Mouse (Mus musculus): ENCODE measurements around the gene Tulp4.

Gene Tulp4

GRCm38 (mm10) chr17:6125441-6125840 lies 19.2 kb downstream of the Tulp4 start:
- no peak for DNase-seq

DNA sequence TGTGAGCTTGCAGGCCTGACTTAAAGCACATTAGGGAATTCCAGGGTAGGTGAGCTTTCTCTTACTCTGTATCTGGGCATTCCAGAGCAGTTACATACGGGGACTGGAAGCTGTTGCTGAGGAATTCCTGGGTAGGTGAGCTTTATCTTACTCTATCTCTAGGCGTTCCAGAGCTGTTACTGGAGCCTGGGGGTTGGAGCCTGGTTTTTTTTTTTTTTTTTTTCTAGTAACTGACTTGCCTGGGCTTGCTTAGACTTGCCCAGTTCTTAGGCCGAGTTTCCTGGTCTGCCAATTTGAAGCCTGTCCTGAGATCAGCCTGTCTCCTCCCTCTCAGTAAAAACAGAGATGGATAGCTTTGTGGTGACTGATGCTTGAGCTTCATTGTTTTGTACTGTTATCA lies 21.8 kb downstream of the Tulp4 start:
- DNase-seq, result no peak

GRCm38 (mm10) chr17:6129361-6129760 lies 23.1 kb downstream of the Tulp4 start:
- DNase-seq, result peak; percentile 51

DNA sequence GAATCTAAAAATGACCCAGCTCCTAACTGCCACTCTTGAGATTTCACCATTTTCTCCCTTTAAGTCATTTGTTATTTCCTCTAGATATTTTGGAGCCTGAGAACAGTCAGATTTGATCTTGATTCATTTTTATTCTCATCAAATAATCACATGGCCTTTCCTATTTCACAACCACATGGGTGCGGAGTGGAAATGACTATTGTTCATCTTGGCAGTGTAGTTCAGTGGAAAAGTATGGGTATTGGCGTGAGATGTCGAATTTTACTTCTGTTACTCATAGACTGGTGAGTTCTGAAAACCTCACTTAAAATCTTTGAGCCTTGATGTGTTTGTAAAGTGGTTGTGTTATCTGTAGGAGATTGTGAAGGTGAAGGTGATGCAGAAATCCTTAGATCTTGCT lies 24.8 kb downstream of the Tulp4 start:
- no peak for DNase-seq

DNA sequence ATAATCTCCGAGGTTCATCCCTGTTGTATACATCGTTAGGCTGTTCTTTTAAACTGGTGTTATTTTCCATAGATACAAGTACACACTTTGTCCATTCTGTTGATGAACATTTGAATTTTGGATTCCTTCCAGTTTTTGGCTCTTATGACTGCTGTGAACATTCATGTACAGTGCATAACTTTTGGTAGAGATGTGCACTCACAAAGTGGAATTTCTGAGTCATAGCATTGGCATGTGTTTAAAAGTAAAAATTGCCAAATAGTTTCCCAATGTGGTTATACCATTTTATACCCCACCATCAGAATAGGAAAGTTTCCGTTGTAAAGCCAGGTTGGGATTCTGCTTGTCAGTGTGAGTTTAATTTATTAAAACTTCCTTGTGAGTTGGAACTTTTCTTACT lies 34.6 kb downstream of the Tulp4 start:
- DNase-seq, result no peak

DNA sequence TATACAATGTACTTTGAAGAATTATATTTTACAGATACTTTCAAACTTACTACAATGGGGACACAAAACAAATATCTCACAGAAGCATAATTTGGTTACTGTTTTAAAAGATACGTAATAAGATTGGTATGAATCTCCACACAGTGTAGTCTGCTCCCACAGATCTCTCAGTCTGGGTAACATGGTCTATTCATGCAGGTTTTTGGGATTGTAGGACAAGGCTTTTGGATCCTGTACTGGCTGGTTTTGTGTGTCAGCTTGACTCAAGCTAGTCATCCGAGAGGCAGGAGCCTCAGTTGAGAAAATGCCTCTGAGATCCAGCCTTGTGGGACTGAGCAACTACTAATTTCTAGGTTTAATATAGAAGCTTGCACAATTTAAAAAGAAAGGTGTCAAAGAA lies 35.1 kb downstream of the Tulp4 start:
- DNase-seq, result no peak

- DNase-seq, result no peak
Observed at GRCm38 (mm10) chr17:6145244-6145643, 39.0 kb downstream of the Tulp4 start.

GRCm38 (mm10) chr17:6152941-6153340 lies 46.7 kb downstream of the Tulp4 start:
- DNase-seq, result no peak

- no peak for DNase-seq
Observed at GRCm38 (mm10) chr17:6153581-6153980, 47.3 kb downstream of the Tulp4 start.

- DNase-seq, result no peak
Observed at GRCm38 (mm10) chr17:6154366-6154765, 48.1 kb downstream of the Tulp4 start.

GRCm38 (mm10) chr17:6160495-6160894 lies 54.3 kb downstream of the Tulp4 start:
- DNase-seq, result no peak

- no peak for DNase-seq
Observed at GRCm38 (mm10) chr17:6161916-6162315, 55.7 kb downstream of the Tulp4 start.

- no peak for DNase-seq
Observed at GRCm38 (mm10) chr17:6162761-6163160, 56.5 kb downstream of the Tulp4 start.

DNA sequence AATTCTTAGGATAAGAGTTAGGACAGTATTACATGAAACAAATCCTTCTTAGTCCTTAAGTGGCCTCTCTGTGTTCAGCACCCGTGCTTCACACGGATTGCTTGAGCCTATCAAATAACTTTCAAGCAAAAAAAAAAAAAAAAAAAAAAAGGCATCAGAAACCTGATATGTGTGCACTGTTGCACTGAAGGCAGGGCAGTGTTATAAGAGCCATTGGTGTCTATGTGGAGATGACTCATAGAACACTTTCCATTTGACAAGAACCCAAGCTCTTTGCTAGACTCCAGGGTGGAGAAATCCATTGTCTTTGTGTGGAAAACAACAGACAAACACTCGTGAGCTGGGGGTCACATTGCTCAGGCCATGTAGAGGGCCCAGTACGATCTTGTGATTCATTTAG lies 58.7 kb downstream of the Tulp4 start:
- DNase-seq, result no peak

- DNase-seq, result no peak
Observed at GRCm38 (mm10) chr17:6172440-6172839, 66.2 kb downstream of the Tulp4 start.

DNA sequence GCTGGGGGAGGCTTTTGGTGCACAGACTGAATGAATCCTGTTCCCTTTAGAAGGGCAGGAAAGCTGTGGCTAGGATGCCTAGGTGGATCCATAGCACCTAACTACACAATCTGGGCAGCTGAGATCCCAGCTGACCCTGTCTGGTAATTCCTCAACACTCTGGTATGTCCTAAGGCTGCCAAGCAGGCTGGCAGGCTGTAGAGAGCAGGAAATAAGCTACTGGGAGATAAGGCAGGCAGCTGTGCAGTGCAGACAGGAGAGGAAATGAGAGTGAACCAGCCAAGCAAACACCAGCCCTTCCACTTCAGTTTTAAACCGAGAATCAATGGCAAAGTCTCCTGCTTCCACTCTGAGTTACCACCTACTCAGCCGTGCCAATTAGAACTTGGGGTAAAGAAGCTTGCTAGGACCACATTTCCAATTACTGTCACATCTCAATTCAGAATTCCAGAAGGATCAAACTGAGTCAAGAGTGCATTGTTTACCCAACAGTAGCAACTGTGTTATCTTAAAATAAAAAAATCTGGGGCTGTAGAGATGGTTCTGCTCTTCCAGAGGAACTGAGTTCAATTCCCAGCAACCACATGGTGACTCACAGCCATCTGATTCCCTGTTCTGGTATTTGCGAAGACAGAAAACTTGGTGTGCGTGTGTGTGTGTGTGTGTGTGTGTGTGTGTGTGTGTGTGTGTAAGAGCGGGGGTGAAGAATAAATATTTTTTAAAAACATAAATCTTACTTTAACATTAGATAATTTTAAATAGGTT lies 66.9 kb downstream of the Tulp4 start:
- DNase-seq, result no peak

DNA sequence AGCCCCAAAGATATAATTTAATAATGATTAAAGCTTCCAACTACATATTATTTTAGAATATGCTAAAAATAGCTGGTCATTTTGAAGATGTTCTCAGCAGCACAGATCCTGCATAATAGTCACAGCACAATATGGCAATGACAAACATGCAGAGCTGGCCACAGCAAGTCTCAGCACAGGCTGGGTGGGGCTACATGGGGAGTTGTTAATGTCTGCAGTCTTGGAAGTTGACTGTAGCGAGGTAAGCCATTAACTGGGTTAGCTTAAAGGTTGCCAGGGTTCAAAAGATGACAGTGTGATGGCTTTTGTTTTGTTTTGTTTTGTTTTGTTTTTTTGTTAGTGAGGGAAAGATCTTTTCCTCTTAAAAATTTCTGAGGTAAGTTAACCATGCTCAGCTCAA lies 68.3 kb downstream of the Tulp4 start:
- no peak for DNase-seq

DNA sequence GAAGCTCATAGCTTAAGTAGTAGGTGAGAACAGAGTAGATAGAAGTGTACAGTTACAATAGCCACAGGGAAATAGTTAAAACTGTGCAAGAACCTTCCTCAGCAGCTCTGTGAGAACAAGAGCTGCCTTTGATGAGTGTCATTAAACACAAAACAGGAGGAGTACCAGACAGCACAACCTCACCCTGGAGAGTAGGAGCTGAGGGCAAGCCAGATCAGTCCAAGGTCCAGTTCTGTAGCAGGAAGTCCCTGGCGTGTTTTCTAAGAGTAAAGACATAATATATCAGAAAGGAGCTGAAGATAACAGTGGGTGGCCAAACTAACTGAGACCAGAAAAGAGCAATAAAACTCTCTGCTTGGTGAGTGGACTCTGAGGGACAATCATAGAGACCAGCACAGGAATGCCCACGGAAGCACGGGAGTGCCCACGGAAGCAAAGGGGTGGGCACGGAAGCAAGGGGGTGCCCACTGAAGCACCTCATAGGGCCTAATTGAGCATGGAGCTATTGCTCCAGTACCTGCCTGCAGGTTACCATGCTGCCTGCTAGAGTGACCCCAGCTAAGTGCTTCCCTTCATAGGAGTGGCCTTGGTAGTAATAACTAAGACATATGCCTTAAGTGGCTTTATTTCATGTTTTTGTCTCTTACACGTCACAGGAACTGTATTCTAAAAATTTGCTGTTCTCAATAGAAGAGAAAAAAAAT lies 72.5 kb downstream of the Tulp4 start:
- DNase-seq, result no peak

- no peak for DNase-seq
Observed at GRCm38 (mm10) chr17:6179389-6179788, 73.2 kb downstream of the Tulp4 start.

DNA sequence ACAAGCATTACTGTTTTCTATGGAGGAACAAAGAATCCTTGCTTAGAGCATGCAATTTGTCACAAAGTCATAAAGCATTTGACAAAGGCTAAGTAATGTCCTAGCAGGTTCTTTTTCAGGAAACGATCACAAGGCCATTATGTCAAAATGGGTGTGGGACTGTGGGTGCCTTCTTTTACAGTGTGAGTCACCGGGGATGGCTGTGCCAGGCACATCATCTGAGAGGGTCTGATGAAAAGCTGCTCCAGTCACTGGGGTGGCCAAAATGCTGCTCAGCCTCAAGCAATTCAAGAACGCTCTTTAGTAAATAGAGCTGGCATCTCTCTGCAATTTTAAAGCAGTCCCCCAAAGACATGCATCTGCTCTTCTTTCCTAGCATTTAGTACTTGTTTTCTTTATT lies 74.2 kb downstream of the Tulp4 start:
- DNase-seq, result no peak

DNA sequence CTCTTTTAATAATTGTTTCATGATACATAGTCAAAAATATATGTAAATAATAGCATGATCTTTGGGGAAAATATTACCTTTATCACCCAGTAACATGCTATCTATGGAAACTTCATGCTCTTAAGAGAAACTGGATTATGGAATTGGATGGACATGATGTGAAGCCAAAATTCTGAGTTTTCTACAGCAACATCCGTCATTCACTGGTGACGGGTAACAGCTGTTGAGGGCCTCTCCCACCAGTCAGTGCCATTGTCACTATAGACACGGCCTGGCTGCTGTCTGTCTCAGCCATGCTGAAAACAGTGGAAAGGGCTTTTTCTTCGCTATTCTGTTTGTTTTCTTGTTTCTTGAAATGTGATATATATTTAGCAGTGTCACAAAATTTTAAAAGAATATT lies 76.5 kb downstream of the Tulp4 start:
- no peak for DNase-seq

DNA sequence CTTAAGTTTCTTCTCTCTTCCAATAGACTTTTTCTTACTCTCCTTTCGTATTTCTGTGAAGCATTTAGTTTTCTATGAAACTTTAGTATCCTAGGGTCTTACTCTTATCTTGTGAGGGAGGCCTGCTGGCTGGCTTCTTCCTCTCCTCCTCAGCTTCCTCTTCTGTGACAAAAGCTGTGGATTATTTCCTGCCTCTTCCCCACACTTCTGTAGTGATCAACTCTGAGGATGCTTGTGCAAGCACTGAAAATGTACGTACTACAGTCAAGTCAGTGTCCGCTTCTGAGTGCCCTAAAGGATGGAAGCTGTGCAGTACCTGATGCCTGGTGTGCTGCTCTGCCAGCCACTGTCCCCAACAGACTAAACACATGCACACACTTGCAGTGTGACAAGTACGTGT lies 80.4 kb downstream of the Tulp4 start:
- DNase-seq, result no peak

DNA sequence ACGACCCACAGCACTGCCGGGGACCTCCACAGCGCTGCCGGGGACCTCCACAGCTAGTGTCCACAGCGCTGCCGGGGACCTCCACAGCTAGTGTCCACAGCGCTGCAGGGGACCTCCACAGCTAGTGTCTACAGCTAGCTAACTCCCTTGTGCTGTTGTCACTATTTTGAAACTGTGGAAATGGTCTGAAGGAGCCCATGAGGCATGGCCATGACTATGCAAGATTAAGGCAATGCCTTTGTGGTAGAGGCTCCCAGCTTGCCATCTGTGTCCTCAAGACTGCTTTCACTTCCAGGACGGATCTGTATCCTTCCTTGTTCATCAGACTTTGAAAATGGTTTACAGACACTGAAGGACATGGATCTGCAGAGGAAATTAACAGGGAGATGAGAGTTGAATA lies 80.9 kb downstream of the Tulp4 start:
- no peak for DNase-seq

DNA sequence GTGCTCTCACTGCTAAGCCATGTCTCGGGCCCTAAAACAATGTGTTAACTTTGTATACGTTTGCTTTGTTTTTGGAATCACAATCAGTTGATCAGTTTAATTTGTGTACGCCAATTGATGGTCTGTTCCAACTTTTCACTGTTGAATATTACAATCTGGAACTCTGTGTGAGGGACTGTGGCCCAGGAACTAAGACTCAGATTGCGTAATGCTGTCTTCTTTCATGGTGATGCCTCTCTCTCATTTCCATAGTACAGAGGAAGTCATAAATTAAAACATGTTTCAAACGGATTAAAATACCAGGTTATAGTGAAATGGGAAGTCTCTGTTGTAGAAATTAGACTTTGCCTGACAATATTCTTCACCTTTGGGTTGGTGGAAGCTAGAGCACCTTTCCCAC lies 83.0 kb downstream of the Tulp4 start:
- no peak for DNase-seq

DNA sequence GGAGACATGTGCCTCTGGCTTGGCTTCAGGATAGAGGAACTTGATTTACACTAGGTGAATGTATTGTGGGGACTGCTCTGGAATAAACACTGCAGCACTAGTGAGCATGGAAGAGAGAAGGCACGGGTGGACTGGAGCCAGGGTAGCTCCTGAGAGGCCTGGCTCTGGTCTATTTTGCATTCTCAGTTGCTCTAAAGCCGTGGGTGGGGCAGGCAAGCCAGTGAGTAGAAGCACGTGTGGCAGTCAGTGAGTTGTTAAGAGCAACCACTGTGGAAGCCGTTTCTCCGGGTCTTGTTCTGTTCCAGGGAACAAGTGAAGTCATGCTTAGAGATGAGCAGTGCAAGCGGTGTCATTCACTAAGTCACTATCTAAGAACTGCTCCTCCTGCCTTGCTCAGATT lies 86.0 kb downstream of the Tulp4 start:
- DNase-seq, result no peak
